Comparison of ENCODE assay signal across 18 mouse cellular contexts in genomic region chr15:78892440-78892839, GRCm38 (mm10). TPM values are rescaled to one million over a fixed set of nuclear protein-coding genes. Genes with fewer than 3 reads are reported as not detected.
DNase-seq lines count a peak whose midpoint lies in the region; ATAC-seq and TF ChIP-seq lines count a peak whose summit lies in the region.
"Had no signal": no experiment of that assay in that cellular context is flagged by ENCODE, and none has a peak within 500 bp of the region (broad histone marks: within the 10 kb centered on the region; RNA-seq: fewer than 3 reads in every experiment).

No protein-coding gene starts in this region.

- H3K4me1 ChIP-seq in heart, embryonic 15.5 days (replicated peaks): peaks cover 64% of the 10 kb centered on the region
- H3K4me1 ChIP-seq in kidney, embryonic 16.5 days (ENCODE audit: insufficient read depth, low read length): peaks cover 54% of the 10 kb centered on the region
- H3K4me1 ChIP-seq in G1E (ENCODE audit: insufficient read depth, low read depth, low read length): peaks cover 99% of the 10 kb centered on the region
- peaks cover 73% of the 10 kb centered on the region for H3K4me1 ChIP-seq in embryonic facial prominence, embryonic 10.5 days
- H3K4me1 ChIP-seq: forebrain, embryonic 15.5 days had no signal

- DNase-seq in heart, adult 18-20 months: no peak
- DNase-seq in kidney, postnatal 14 days: no peak
- DNase-seq in G1E (ENCODE audit: low spot score): peak; percentile 52
- no peak for DNase-seq in embryonic facial prominence, embryonic 10.5 days (ENCODE audit: low spot score)
- DNase-seq in gastrocnemius, adult 2 months: no peak
- DNase-seq in cerebellum, adult 9-11 months: no peak
- DNase-seq: adrenal gland, adult 2 months; cerebellum, adult 8-10 months; gastrocnemius, postnatal 36 days; heart, postnatal 14 days; kidney, postnatal 25 days; lung, postnatal 14 days; midbrain, embryonic 14.5 days had no signal

- intact Hi-C loops in gastrocnemius, adult 2 months (cut with DNase I): no loop called here

- ATAC-seq in heart, embryonic 15.5 days (replicated peaks; ENCODE audit: insufficient number of reproducible peaks, insufficient read depth, low FRiP score, low read depth): 0 out of 2 replicates have a peak, but pooled peaks have one; percentile 5
- no peak; the same call in 1 of the 2 replicates for ATAC-seq in kidney, embryonic 16.5 days (ENCODE audit: low FRiP score, low TSS enrichment)
- 0 out of 2 replicates have a peak, but pooled peaks have one; percentile 9 for ATAC-seq in G1E (ENCODE audit: extremely low read depth, insufficient number of reproducible peaks, low FRiP score, poor library complexity, severe bottlenecking)
- ATAC-seq: forebrain, embryonic 15.5 days had no signal

- TF ChIP-seq CTCF in G1E (IDR thresholded peaks at IDR 0.05; ENCODE audit: low read depth, low read length): no peak
- no peak for TF ChIP-seq CTCF in gastrocnemius, adult 2 months (IDR thresholded peaks at IDR 0.05)

- no peak overlapping the region for H3K4me3 ChIP-seq in heart, embryonic 15.5 days
- no peak overlapping the region for H3K4me3 ChIP-seq in kidney, embryonic 16.5 days (ENCODE audit: low read length)
- H3K4me3 ChIP-seq in G1E (ENCODE audit: low read depth, low read length): peak overlapping the region; percentile 68; the same call in 1 of the 2 replicates
- no peak overlapping the region for H3K4me3 ChIP-seq in embryonic facial prominence, embryonic 10.5 days
- no peak overlapping the region for H3K4me3 ChIP-seq in gastrocnemius, adult 2 months
- H3K4me3 ChIP-seq: forebrain, embryonic 15.5 days; liver, embryonic 15.5 days; myocyte had no signal

- no peaks in the 10 kb centered on the region for H3K27me3 ChIP-seq in heart, embryonic 15.5 days
- H3K27me3 ChIP-seq in kidney, embryonic 16.5 days (ENCODE audit: insufficient read depth, low read length): no peaks in the 10 kb centered on the region
- no peaks in the 10 kb centered on the region for H3K27me3 ChIP-seq in G1E (ENCODE audit: insufficient read depth, low read length)
- no peaks in the 10 kb centered on the region for H3K27me3 ChIP-seq in embryonic facial prominence, embryonic 10.5 days (replicated peaks; ENCODE audit: low read depth, poor library complexity, severe bottlenecking)
- H3K27me3 ChIP-seq: forebrain, embryonic 15.5 days; liver, embryonic 15.5 days had no signal

- 36% methylated on average over 7 of the region's 7 CpGs for WGBS in heart, embryonic 15.5 days
- WGBS in kidney, embryonic 16.5 days: 42% methylated on average over 7 of the region's 7 CpGs
- 57% methylated on average over 7 of the region's 7 CpGs for WGBS in embryonic facial prominence, embryonic 10.5 days

- H3K9ac ChIP-seq in heart, embryonic 15.5 days: no peak overlapping the region
- H3K9ac ChIP-seq in kidney, embryonic 16.5 days (replicated peaks; ENCODE audit: low read length): 0 out of 2 replicates have a peak overlapping the region, but pooled peaks have one; percentile 20
- H3K9ac ChIP-seq: forebrain, embryonic 15.5 days; liver, embryonic 15.5 days had no signal

- H3K36me3 ChIP-seq in heart, embryonic 15.5 days: peaks cover 38% of the 10 kb centered on the region; the same call in 1 of the 2 replicates
- H3K36me3 ChIP-seq in kidney, embryonic 16.5 days (ENCODE audit: insufficient read depth, low read length): peaks cover 39% of the 10 kb centered on the region
- peaks cover 90% of the 10 kb centered on the region for H3K36me3 ChIP-seq in G1E (replicated peaks)
- H3K36me3 ChIP-seq in embryonic facial prominence, embryonic 10.5 days (replicated peaks): peaks cover 83% of the 10 kb centered on the region

- no peaks in the 10 kb centered on the region for H3K9me3 ChIP-seq in heart, embryonic 15.5 days (replicated peaks)
- H3K9me3 ChIP-seq in kidney, embryonic 16.5 days (ENCODE audit: low read length): no peaks in the 10 kb centered on the region
- H3K9me3 ChIP-seq in G1E (replicated peaks): no peaks in the 10 kb centered on the region
- H3K9me3 ChIP-seq in embryonic facial prominence, embryonic 10.5 days: no peaks in the 10 kb centered on the region
- H3K9me3 ChIP-seq: forebrain, embryonic 15.5 days; liver, embryonic 15.5 days had no signal

- no peak overlapping the region for H3K4me2 ChIP-seq in heart, embryonic 15.5 days
- H3K4me2 ChIP-seq in kidney, embryonic 16.5 days (replicated peaks; ENCODE audit: low read depth, low read length): no peak overlapping the region
- H3K4me2 ChIP-seq: forebrain, embryonic 15.5 days; liver, embryonic 15.5 days had no signal

- H3K27ac ChIP-seq in heart, embryonic 15.5 days: no peak overlapping the region
- H3K27ac ChIP-seq in kidney, embryonic 16.5 days (ENCODE audit: low read length): no peak overlapping the region
- H3K27ac ChIP-seq in embryonic facial prominence, embryonic 10.5 days (replicated peaks): 0 out of 2 replicates have a peak overlapping the region, but pooled peaks have one; percentile 1
- H3K27ac ChIP-seq in gastrocnemius, adult 2 months: no peak overlapping the region
- H3K27ac ChIP-seq: forebrain, embryonic 15.5 days; liver, embryonic 15.5 days had no signal

RNA-seq across cellular contexts. Expression of gene Gm49510, which starts 7.0 kb away (rescaled TPM):
- 0.53 TPM in 1 of 2 replicates, not detected in the other for polyA plus RNA-seq in heart, embryonic 15.5 days (2015; fragmentation: Nextera tagmentation; extraction: Ambion mirVana)
- total RNA-seq in heart, adult 18-20 months (2021): under 1 TPM; 0.10 to 0.27 TPM
- polyA plus RNA-seq in kidney, embryonic 16.5 days (2015; fragmentation: Nextera tagmentation; extraction: Ambion mirVana): 0.37 and 0.70 TPM in 2 replicates
- total RNA-seq in G1E (2014; fragmentation: Nextera tagmentation) (not detected in 2 replicates), G1E (2017) (1.3 and 1.4 TPM in 2 replicates)
- 6.3 and 8.2 TPM in 2 replicates for polyA plus RNA-seq in G1E (2012)
- 0.34 and 0.74 TPM in 2 replicates for polyA plus RNA-seq in embryonic facial prominence, embryonic 10.5 days (2016; fragmentation: Nextera tagmentation; extraction: Ambion mirVana)
- total RNA-seq in gastrocnemius, adult 2 months (2021): under 1 TPM in 1 of 2 experiments, not detected in 1; 0.13 TPM
- total RNA-seq: adrenal gland, adult 2 months; gastrocnemius, postnatal 36 days; heart, postnatal 14 days had no signal
- polyA plus RNA-seq: adrenal gland, adult 2 months; forebrain, embryonic 15.5 days; midbrain, embryonic 14.5 days had no signal

RNA-seq across cellular contexts. Expression of gene Sh3bp1, which starts 7.1 kb away (rescaled TPM):
- 15.1 and 24.5 TPM in 2 replicates for polyA plus RNA-seq in heart, embryonic 15.5 days (2015; fragmentation: Nextera tagmentation; extraction: Ambion mirVana)
- 1 to 10 TPM; 3.5 to 7.1 TPM for total RNA-seq in heart, adult 18-20 months (2021)
- 33.1 and 41.0 TPM in 2 replicates for polyA plus RNA-seq in kidney, embryonic 16.5 days (2015; fragmentation: Nextera tagmentation; extraction: Ambion mirVana)
- total RNA-seq in G1E (2014; fragmentation: Nextera tagmentation) (207 and 231 TPM in 2 replicates), G1E (2017) (32.7 and 34.1 TPM in 2 replicates)
- polyA plus RNA-seq in G1E (2012): 1,400 and 1,821 TPM in 2 replicates
- polyA plus RNA-seq in embryonic facial prominence, embryonic 10.5 days (2016; fragmentation: Nextera tagmentation; extraction: Ambion mirVana): 35.6 and 36.1 TPM in 2 replicates
- total RNA-seq in gastrocnemius, adult 2 months (2021): 1 to 10 TPM; 1.4 to 2.0 TPM

RNA-seq across cellular contexts. Expression of gene Gga1, which starts 15.4 kb away (rescaled TPM):
- 39.7 and 48.4 TPM in 2 replicates for polyA plus RNA-seq in heart, embryonic 15.5 days (2015; fragmentation: Nextera tagmentation; extraction: Ambion mirVana)
- 10 to 100 TPM; 40.3 to 45.2 TPM for total RNA-seq in heart, adult 18-20 months (2021)
- polyA plus RNA-seq in kidney, embryonic 16.5 days (2015; fragmentation: Nextera tagmentation; extraction: Ambion mirVana): 54.7 and 61.9 TPM in 2 replicates
- 52.6 and 60.2 TPM in 2 replicates for total RNA-seq in G1E (2014; fragmentation: Nextera tagmentation)
- total RNA-seq in G1E (2017): 9.6 and 10.0 TPM in 2 replicates
- polyA plus RNA-seq in G1E (2012): 158 and 177 TPM in 2 replicates
- polyA plus RNA-seq in embryonic facial prominence, embryonic 10.5 days (2016; fragmentation: Nextera tagmentation; extraction: Ambion mirVana): 52.0 and 53.5 TPM in 2 replicates
- 10 to 100 TPM; 43.1 to 45.7 TPM for total RNA-seq in gastrocnemius, adult 2 months (2021)

RNA-seq across cellular contexts. Expression of gene Pdxp, which starts 21.3 kb away (rescaled TPM):
- polyA plus RNA-seq in heart, embryonic 15.5 days (2015; fragmentation: Nextera tagmentation; extraction: Ambion mirVana): 16.2 and 20.4 TPM in 2 replicates
- total RNA-seq in heart, adult 18-20 months (2021): under 1 TPM; 0.62 to 0.64 TPM
- polyA plus RNA-seq in kidney, embryonic 16.5 days (2015; fragmentation: Nextera tagmentation; extraction: Ambion mirVana): 11.7 and 12.0 TPM in 2 replicates
- total RNA-seq in G1E (2014; fragmentation: Nextera tagmentation) (26.6 and 31.4 TPM in 2 replicates), G1E (2017) (13.9 and 18.1 TPM in 2 replicates)
- polyA plus RNA-seq in G1E (2012): 39.7 and 40.6 TPM in 2 replicates
- 32.6 and 36.5 TPM in 2 replicates for polyA plus RNA-seq in embryonic facial prominence, embryonic 10.5 days (2016; fragmentation: Nextera tagmentation; extraction: Ambion mirVana)
- total RNA-seq in gastrocnemius, adult 2 months (2021): 1 to 10 TPM; 1.1 to 1.4 TPM

RNA-seq across cellular contexts. Expression of gene Lgals1, which starts 34.1 kb away (rescaled TPM):
- polyA plus RNA-seq in heart, embryonic 15.5 days (2015; fragmentation: Nextera tagmentation; extraction: Ambion mirVana): 806 and 862 TPM in 2 replicates
- total RNA-seq in heart, adult 18-20 months (2021): 100 to 1,000 TPM; 185 to 222 TPM
- 659 and 673 TPM in 2 replicates for polyA plus RNA-seq in kidney, embryonic 16.5 days (2015; fragmentation: Nextera tagmentation; extraction: Ambion mirVana)
- total RNA-seq in G1E (2014; fragmentation: Nextera tagmentation): 558 and 607 TPM in 2 replicates
- total RNA-seq in G1E (2017): 3,673 and 4,536 TPM in 2 replicates
- 1,469 and 2,086 TPM in 2 replicates for polyA plus RNA-seq in G1E (2012)
- 241 and 316 TPM in 2 replicates for polyA plus RNA-seq in embryonic facial prominence, embryonic 10.5 days (2016; fragmentation: Nextera tagmentation; extraction: Ambion mirVana)
- total RNA-seq in gastrocnemius, adult 2 months (2021): 100 to 1,000 TPM; 197 to 272 TPM

Comparison
In these comparisons a context has a peak if more than half of its experiments do, and no peak if none do; other contexts are left out.
1. RNA of gene Sh3bp1, which starts 7.1 kb away (polyA plus RNA-seq): 1,400 to 1,821 TPM in G1E; 35.6 to 36.1 TPM in embryonic facial prominence, embryonic 10.5 days, 33.1 to 41.0 TPM in kidney, embryonic 16.5 days and 15.1 to 24.5 TPM in heart, embryonic 15.5 days; every median in the first group is over 10 times any median in the second.